Mouse (Mus musculus): Measurements from ENCODE around the gene Hes5.

The Hes5 gene

GRCm38 (mm10) chr4:154967173-154967572, 6.5 kb downstream of the Hes5 start:
- DNase-seq = peak; percentile 69

- DNase-seq = no peak
Measured at GRCm38 (mm10) chr4:154972546-154972945, 11.8 kb downstream of the Hes5 start.

GRCm38 (mm10) chr4:154974163-154974611, 13.5 kb downstream of the Hes5 start:
- DNase-seq = no peak

GRCm38 (mm10) chr4:154980110-154980509, 19.4 kb downstream of the Hes5 start:
- DNase-seq = no peak

- no peak for DNase-seq
Measured at GRCm38 (mm10) chr4:154981076-154981475, 20.4 kb downstream of the Hes5 start.

GRCm38 (mm10) chr4:154981530-154981929, 20.8 kb downstream of the Hes5 start:
- DNase-seq = peak; percentile 79

- no peak for DNase-seq
Measured at GRCm38 (mm10) chr4:154982247-154983120, 21.8 kb downstream of the Hes5 start.

- DNase-seq = no peak
Measured at GRCm38 (mm10) chr4:154983767-154984166, 23.0 kb downstream of the Hes5 start.

GRCm38 (mm10) chr4:154985151-154985777, 24.5 kb downstream of the Hes5 start:
- DNase-seq = no peak

- DNase-seq = peak; percentile 88
Measured at GRCm38 (mm10) chr4:154986096-154986495, 25.4 kb downstream of the Hes5 start.

GRCm38 (mm10) chr4:154986750-154987149, 26.0 kb downstream of the Hes5 start:
- DNase-seq = no peak

GRCm38 (mm10) chr4:154994876-154995275, 34.2 kb downstream of the Hes5 start:
- DNase-seq = no peak

- peak; percentile 61 for DNase-seq
Measured at GRCm38 (mm10) chr4:154996572-154997154, 35.9 kb downstream of the Hes5 start.

- DNase-seq = no peak
Measured at GRCm38 (mm10) chr4:154999379-154999778, 38.7 kb downstream of the Hes5 start.

GRCm38 (mm10) chr4:155005278-155005677, 44.6 kb downstream of the Hes5 start:
- DNase-seq = no peak

- no peak for DNase-seq
Measured at GRCm38 (mm10) chr4:155006296-155006695, 45.6 kb downstream of the Hes5 start.

GRCm38 (mm10) chr4:155007641-155008040, 46.9 kb downstream of the Hes5 start:
- DNase-seq = no peak

- no peak for DNase-seq
Measured at GRCm38 (mm10) chr4:155008075-155008474, 47.4 kb downstream of the Hes5 start.

GRCm38 (mm10) chr4:155009216-155009615, 48.5 kb downstream of the Hes5 start:
- no peak for DNase-seq

- DNase-seq = no peak
Measured at GRCm38 (mm10) chr4:155010870-155011269, 50.1 kb downstream of the Hes5 start.

GRCm38 (mm10) chr4:155011312-155012025, 50.7 kb downstream of the Hes5 start:
- DNase-seq = no peak
